Mouse (Mus musculus) midbrain, postnatal 0 days (tissue): ENCODE measurements around the gene Cisd1. TPM values are rescaled to one million over a fixed set of nuclear protein-coding genes. Genes with fewer than 3 reads are reported as not detected.

Experiments used
- ATAC-seq: fragments of 200-750 bp; cut with Nextera tagmentation; 2 replicates; pipeline ENCODE4 v1.8.0; 2017; ENCODE audit warnings: moderate number of reproducible peaks, mild to moderate bottlenecking, moderate TSS enrichment, moderate library complexity; ENCODE audit not compliant: low FRiP score
- DNase-seq: peaks from one replicate; pipeline ENCODE4 v3.0.0-alpha.2; 2015; ENCODE audit warnings: low spot score
- H3K27ac ChIP-seq: fragments of 300-500 bp; sonication (generic); 2 replicates; pipeline ENCODE4 v1.5.1; 2014; ENCODE audit warnings: low read depth, mild to moderate bottlenecking, low read length, mixed read lengths
- H3K27me3 ChIP-seq: fragments of 300-500 bp; sonication (generic); 2 replicates; pipeline ENCODE4 v1.6.1; 2014; ENCODE audit warnings: low read length, control low read depth, mixed read lengths; ENCODE audit not compliant: insufficient read depth
- H3K36me3 ChIP-seq: fragments of 300-500 bp; sonication (generic); 2 replicates; pipeline ENCODE4 v1.6.1; 2014; ENCODE audit warnings: low read length, control low read depth, mixed read lengths; ENCODE audit not compliant: insufficient read depth
- H3K4me1 ChIP-seq: fragments of 300-500 bp; sonication (generic); 2 replicates; pipeline ENCODE4 v1.6.1; 2014; ENCODE audit warnings: mild to moderate bottlenecking, control low read depth, antibody characterized with exemption, low read length, mixed read lengths; ENCODE audit not compliant: insufficient read depth
- H3K4me2 ChIP-seq: fragments of 300-500 bp; sonication (generic); 2 replicates; pipeline ENCODE4 v1.6.1; 2014; ENCODE audit warnings: low read depth, mild to moderate bottlenecking, low read length, mixed read lengths; ENCODE audit not compliant: poor library complexity, severe bottlenecking
- H3K4me3 ChIP-seq: fragments of 300-500 bp; sonication (generic); 2 replicates; pipeline ENCODE4 v1.5.1; 2014; ENCODE audit warnings: low read depth, mild to moderate bottlenecking, low read length, moderate library complexity
- H3K9ac ChIP-seq: fragments of 300-500 bp; sonication (generic); replicated peaks from 2 replicates; pipeline ENCODE4 v1.6.1; 2014; ENCODE audit warnings: mild to moderate bottlenecking, low read length, moderate library complexity, mixed read lengths; ENCODE audit not compliant: poor library complexity, severe bottlenecking
- H3K9me3 ChIP-seq: fragments of 300-500 bp; sonication (generic); 2 replicates; pipeline ENCODE4 v1.6.1; 2016; ENCODE audit warnings: low read length, control low read depth
- CTCF ChIP-seq: IDR thresholded peaks from 2 replicates; pipeline ENCODE4 v1.5.1; 2016; ENCODE audit warnings: antibody characterized with exemption, mild to moderate bottlenecking
- WGBS: fragments of 180-500 bp; shearing (Covaris S2); extraction: QIAGEN DNeasy Blood & Tissue Kit; methylation state at CpG from one replicate; pipeline ENCODE4 v1.1.7; 2014; 5-methylcytosine and 5-hydroxymethylcytosine counted together
- polyA plus RNA-seq: library from polyadenylated mRNA; unstranded; fragments of >200 nt; fragmentation: Nextera tagmentation; extraction: Ambion mirVana; gene quantifications from 2 replicates; pipeline ENCODE4 v1.2.1, GENCODE M21; 2015
- total RNA-seq: library from RNA; depleted of rRNA; stranded (reverse); fragments of >200 nt; gene quantifications from 2 replicates; pipeline ENCODE4 v1.2.3, GENCODE M21; 2014

The Cisd1 gene
- total and polyA plus RNA-seq, 2 experiments from 2014 or later, result 92.1 to 378 TPM

DNA sequence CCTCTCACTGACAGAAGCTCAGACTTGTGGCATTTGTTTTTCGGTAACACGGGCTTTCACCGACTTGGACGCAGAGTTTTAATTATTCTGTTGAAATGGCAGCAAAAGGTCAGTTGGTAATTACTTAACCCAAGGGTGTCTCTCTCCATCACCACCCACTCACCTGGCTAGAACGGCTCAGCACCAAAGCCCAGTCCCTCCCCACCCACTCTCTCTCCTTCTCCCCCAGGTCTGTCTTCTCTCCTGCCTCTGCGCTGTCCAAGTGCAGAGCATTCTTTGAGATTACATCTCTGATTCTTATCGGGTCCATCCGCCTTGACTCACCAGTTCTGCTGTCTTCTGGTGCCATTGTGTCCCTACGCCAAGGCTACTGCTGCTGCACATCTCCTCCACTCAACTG is 11.9 kb downstream of the Cisd1 start:
- H3K27ac ChIP-seq, result no peak overlapping the region
- H3K27me3 ChIP-seq, result no peaks in the 10 kb centered on the region
- TF ChIP-seq CTCF, result no peak
- no peak overlapping the region for H3K9ac ChIP-seq
- H3K9me3 ChIP-seq, result no peaks in the 10 kb centered on the region
- H3K4me2 ChIP-seq, result no peak overlapping the region
- ATAC-seq (no peak), DNase-seq (no peak)
- peaks cover 25% of the 10 kb centered on the region for H3K36me3 ChIP-seq
- WGBS, result 95% methylated on average over 9 of the region's 9 CpGs
- no peak overlapping the region for H3K4me3 ChIP-seq
- no peaks in the 10 kb centered on the region for H3K4me1 ChIP-seq

DNA sequence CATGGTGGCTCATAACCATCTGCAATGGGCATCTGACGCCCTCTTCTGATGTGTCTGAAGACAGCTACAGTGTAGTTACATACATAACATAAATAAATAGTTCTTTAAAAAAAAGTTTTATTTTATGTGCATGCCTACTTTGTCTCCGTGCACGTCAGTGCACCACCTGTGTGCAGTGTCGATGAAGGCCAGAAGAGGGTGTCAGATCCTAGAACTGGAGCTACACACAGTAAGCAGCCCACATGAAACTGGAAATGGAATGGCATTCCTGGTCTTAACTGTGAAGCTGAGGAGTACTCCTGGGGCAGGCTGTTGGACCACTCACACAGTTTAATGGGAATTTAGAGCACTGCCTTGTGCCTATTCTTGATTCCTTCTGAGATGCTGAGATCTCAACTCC is 12.4 kb downstream of the Cisd1 start:
- no peak for ATAC-seq
- 93% methylated on average over 4 of the region's 4 CpGs for WGBS

DNA sequence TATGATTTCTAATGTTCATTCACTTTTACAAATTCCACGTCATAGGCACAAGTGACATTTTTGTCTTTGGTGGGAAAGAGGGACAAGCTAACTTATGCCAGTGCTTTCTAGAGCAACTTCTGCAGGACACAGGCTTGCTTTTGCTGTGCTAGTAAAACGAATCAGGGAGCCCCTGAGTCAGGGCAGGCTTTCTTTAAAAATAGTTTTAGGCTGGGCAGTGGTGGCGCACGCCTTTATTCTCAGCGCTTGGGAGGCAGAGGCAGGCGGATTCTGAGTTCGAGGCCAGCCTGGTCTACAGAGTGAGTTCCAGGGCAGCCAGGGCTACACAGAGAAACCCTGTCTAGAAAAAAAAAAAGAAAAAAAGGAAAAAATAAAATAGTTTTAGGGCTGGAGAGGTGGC is 12.8 kb downstream of the Cisd1 start:
- ATAC-seq, result no peak
- Histone ChIP-seq H3K9me3 (no peaks in the 10 kb centered on the region), H3K36me3 (peaks cover 25% of the 10 kb centered on the region), H3K9ac (no peak overlapping the region), H3K27me3 (no peaks in the 10 kb centered on the region), H3K4me3 (no peak overlapping the region), H3K27ac (no peak overlapping the region), H3K4me2 (no peak overlapping the region), H3K4me1 (no peaks in the 10 kb centered on the region)
- no peak for TF ChIP-seq CTCF
- 98% methylated on average over 7 of the region's 7 CpGs for WGBS
- DNase-seq, result no peak

More for the DNA sequence above, 12.4 kb downstream of the Cisd1 start:
- no peaks in the 10 kb centered on the region for H3K4me1 ChIP-seq
- H3K27ac ChIP-seq, result no peak overlapping the region
- DNase-seq, result no peak
- no peak overlapping the region for H3K4me3 ChIP-seq
- TF ChIP-seq CTCF, result peak; percentile 44
- H3K4me2 ChIP-seq, result no peak overlapping the region
- H3K9me3 ChIP-seq, result no peaks in the 10 kb centered on the region
- H3K27me3 ChIP-seq, result no peaks in the 10 kb centered on the region
- peaks cover 25% of the 10 kb centered on the region for H3K36me3 ChIP-seq
- no peak overlapping the region for H3K9ac ChIP-seq

DNA sequence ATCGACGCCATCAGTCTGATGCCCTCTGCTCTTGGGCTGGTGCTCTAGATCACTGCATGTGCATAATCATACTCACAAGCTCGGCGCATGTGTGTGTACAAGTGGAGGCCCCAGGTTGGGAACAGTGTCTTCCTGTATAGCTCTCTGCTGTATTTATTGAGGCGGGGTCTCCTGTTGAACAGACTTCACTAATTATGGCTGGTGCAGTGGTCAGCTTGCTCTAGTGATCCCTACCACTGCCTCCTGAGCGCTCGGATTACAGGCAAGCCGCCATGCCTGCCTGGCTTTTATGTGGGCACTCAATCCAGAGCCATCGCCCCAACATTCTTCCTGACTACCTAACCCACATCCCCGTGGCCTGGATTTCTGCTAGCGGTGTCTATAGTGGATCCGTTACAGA is 14.7 kb downstream of the Cisd1 start:
- H3K4me2 ChIP-seq, result no peak overlapping the region
- WGBS, result 96% methylated on average over 12 of the region's 12 CpGs
- no peak for TF ChIP-seq CTCF
- no peak overlapping the region for H3K4me3 ChIP-seq
- DNase-seq, result no peak
- H3K27me3 ChIP-seq, result no peaks in the 10 kb centered on the region
- H3K27ac ChIP-seq, result no peak overlapping the region
- H3K9me3 ChIP-seq, result no peaks in the 10 kb centered on the region
- peaks cover 17% of the 10 kb centered on the region for H3K36me3 ChIP-seq
- no peak overlapping the region for H3K9ac ChIP-seq
- H3K4me1 ChIP-seq, result no peaks in the 10 kb centered on the region
- ATAC-seq, result no peak

DNA sequence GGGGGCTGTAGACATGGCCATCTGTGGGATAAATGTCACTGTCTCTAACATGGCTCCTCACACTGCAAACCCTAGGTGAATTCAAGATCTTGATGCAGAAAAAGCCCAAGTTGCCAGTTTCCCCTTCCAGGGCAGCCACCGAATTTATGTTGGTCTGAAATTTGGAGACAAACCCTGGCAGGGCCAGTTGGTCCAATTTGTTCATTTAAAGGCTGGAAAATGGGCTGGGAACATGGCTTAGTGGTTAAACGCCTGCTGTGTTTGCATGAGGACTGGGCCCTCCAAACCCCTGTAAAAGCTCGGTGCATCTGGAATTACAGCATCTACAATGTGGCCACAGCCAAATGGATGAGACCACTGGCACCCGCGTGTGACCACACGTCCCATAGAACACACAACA is 15.5 kb downstream of the Cisd1 start:
- Histone ChIP-seq H3K9me3 (no peaks in the 10 kb centered on the region), H3K4me3 (no peak overlapping the region), H3K9ac (no peak overlapping the region), H3K4me2 (no peak overlapping the region), H3K27me3 (no peaks in the 10 kb centered on the region), H3K4me1 (no peaks in the 10 kb centered on the region), H3K27ac (no peak overlapping the region), H3K36me3 (peaks cover 17% of the 10 kb centered on the region)
- no peak for ATAC-seq
- 93% methylated on average over 6 of the region's 6 CpGs for WGBS
- DNase-seq, result no peak
- TF ChIP-seq CTCF, result no peak

DNA sequence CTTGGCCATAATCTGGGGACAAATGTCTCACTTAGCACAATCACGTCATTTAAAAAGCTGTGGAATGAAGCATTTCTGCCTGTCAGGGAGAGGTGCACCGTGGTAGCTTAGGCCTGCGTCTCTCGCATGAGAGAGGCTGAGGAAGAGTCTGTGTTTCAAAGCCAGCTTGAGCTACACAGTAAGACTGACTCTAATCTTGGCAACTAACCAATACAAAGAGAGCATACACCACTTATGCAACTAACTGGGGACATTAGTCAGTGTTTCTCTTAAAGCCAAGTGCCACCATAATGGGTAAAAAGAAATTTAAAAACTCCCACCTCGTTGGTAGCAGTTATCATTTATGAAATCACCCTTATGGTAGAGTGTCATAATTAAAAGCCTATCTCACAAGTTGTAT is 15.9 kb downstream of the Cisd1 start:
- ATAC-seq (no peak), DNase-seq (no peak)
- 90% methylated on average over 5 of the region's 5 CpGs for WGBS
- no peak for TF ChIP-seq CTCF
- Histone ChIP-seq H3K9ac (no peak overlapping the region), H3K27me3 (no peaks in the 10 kb centered on the region), H3K4me1 (no peaks in the 10 kb centered on the region), H3K36me3 (peaks cover 17% of the 10 kb centered on the region), H3K4me3 (no peak overlapping the region), H3K27ac (no peak overlapping the region), H3K9me3 (no peaks in the 10 kb centered on the region), H3K4me2 (no peak overlapping the region)
